Mouse (Mus musculus) spleen, embryonic (tissue): Measurements from ENCODE around the gene Arl8a.

ENCODE experiments used
- CTCF ChIA-PET: fragments of 350-600 bp; sonication (Branson Sonifier 250); formaldehyde crosslinking; loops from one replicate; lab custom pipeline; 2022; lab: Charles Lee

Gene Arl8a

DNA sequence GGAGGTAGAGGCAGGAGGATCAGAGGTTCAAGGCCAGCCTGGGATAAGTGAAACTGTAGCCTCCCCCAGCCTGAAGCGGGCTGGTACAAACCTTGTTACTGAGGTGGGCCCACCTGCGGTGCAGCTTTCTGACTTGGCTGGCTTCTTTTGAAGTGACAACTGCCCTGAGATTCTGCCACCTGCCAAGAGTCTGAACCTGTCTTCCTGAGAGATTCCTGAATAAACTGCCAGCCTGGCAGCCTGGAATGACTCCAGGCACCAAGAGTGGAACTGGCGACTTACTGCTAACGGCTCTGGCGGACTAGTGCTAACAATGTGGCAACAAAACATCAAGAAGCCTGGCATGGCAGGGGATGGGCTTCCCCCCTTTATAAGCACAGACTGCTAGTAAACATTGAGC is 47.7 kb downstream of the Arl8a start:
- CTCF ChIA-PET, result interaction anchor here (0.6 kb wide), 1 partner anchor 1776 kb away, joined by 3 read pairs; no protein-coding TSS in a partner anchor

GRCm38 (mm10) chr1:135195907-135196440 is 49.4 kb downstream of the Arl8a start:
- CTCF ChIA-PET, result no interaction called here

DNA sequence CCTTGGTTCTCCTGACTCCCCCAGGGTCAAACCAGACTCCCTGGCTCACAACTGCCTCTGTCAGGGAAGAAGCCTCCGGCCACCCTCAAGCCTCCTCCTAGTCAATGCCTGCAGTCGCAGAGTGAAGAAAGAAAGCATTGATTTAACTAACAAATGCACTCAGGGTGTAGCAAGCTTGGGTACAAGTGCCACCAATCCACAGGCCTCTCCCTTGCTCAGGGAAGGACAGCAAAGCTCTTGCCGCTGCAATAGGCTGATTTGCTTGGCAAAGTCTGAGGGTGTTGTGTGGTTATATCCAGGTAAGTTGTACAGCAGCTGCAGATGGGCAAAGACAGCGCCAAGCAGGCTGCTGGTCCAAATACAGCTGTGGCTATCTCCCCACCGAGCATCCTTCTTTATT is 51.8 kb downstream of the Arl8a start:
- CTCF ChIA-PET, result interaction anchor here (0.6 kb wide), 1 partner anchor 217 kb away, joined by 15 read pairs; no protein-coding TSS in a partner anchor

DNA sequence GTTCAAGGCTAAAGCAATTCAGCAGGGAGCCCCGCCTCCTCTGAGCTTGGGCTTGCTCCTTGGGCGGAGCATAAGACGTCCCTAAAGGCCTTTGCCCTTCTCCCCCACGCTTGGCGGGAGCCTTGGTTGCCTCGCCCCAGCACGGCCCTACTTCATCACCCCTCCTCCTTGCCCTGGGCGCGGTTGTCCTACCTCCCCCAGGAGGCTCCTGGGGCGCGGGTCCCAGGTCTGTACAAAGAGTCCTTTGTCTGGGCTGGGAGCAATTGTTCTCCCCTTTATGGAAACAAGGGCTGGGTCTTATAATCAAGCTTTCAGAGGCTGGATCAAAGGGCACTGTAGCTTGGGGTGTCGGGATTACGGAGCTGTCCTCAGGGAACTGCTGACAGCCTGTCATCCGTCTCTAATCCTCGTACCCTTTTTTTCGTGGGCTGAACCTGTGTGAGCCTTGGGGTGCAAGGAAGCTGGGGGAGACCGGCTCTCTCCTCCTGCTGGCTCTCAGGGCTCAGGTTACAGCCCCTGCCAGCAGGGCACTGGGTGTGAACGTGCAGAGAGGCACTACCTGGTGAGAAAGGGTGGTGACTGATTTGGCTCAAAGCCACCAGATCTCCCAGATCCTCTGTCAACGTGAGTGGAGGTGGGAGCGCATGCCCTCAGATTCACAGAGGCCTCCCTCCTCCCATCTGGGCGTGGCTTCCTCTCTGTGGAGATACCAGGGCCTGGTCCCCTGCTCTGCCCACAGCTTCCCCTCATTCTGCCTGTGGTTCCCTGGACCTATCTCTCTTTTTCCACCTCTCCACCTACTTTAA is 52.6 kb downstream of the Arl8a start:
- CTCF ChIA-PET, result no interaction called here

GRCm38 (mm10) chr1:135200400-135200799 is 53.8 kb downstream of the Arl8a start:
- CTCF ChIA-PET, result no interaction called here

DNA sequence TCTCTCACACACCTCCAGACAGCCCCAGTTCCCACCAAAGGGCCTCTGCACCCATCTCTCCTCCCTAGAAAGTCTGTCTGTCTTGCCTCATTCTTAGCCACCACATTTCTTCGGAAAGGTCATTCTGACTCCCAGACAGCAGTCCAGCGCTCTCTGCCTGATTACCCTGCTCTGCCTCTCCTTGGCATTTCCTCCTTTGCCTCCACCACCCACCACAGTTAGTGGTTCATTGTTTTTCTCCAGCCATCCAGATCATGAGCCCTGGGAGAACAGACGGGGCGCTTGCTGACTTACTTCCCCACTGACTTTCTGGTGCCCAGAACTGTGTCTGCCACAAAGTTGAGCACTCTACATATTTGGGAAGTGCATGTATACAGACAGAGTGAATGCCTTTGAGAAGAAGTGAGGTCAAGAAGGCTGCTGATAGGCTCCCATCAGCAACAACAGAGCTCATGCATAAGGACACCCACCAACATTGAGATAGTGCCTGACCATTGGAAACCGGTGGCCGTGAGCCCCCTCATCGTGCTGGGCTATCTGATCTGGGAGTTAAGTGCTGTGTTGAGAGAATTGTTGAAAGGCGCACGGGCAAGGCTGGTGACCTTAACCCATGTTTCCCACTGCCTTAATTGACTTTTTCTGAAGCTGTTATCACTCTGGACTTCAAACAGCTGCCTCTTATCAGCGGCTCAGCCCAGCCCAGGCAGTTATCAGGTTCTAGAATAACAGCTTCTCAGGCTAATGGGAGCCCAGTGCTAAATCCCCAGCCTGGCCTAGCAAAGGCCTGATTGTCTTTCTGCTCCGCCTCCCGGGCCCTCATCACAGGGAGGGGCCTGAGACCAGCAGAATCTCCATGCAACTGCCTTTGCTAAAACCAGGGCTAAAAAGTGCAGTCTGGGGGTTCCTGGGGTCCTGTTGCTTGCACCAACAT is 57.8 kb downstream of the Arl8a start:
- CTCF ChIA-PET, result no interaction called here

GRCm38 (mm10) chr1:135205257-135205656 is 58.6 kb downstream of the Arl8a start:
- CTCF ChIA-PET, result no interaction called here
